Comparison of ENCODE assay signal across 15 mouse cellular contexts in genomic region chr5:43110122-43110521, GRCm38 (mm10).
"Had no signal": no experiment of that assay in that cellular context is flagged by ENCODE, and none has a peak within 500 bp of the region (broad histone marks: within the 10 kb centered on the region; RNA-seq: fewer than 3 reads in every experiment).

No protein-coding gene starts in this region.

- H3K36me3 ChIP-seq: kidney, embryonic 15.5 days; limb, embryonic 10.5 days; liver, embryonic 15.5 days; midbrain, embryonic 12.5 days; neural tube, embryonic 13.5 days had no signal

- DNase-seq: kidney, adult 2 months; kidney, postnatal 14 days; lung, adult 2 months; lung, postnatal 10 days; right cerebral cortex, postnatal 14 days; thymus, postnatal 4 days had no signal

- H3K4me1 ChIP-seq: kidney, embryonic 15.5 days; liver, embryonic 15.5 days had no signal

- ATAC-seq: midbrain, embryonic 16.5 days had no signal

- H3K4me3 ChIP-seq: kidney, embryonic 15.5 days; limb, embryonic 10.5 days; liver, embryonic 15.5 days; megakaryocyte, embryonic 14.5 days; midbrain, embryonic 12.5 days; neural tube, embryonic 13.5 days had no signal

- H3K27me3 ChIP-seq: kidney, embryonic 15.5 days; liver, embryonic 15.5 days; megakaryocyte, embryonic 14.5 days; midbrain, embryonic 12.5 days; neural tube, embryonic 13.5 days had no signal

- H3K9ac ChIP-seq: kidney, embryonic 15.5 days; liver, embryonic 15.5 days; midbrain, embryonic 12.5 days; neural tube, embryonic 13.5 days had no signal

- H3K4me2 ChIP-seq: kidney, embryonic 15.5 days; liver, embryonic 11.5 days; liver, embryonic 15.5 days; midbrain, embryonic 12.5 days; neural tube, embryonic 13.5 days had no signal

- H3K27ac ChIP-seq: kidney, embryonic 15.5 days; limb, embryonic 10.5 days; liver, embryonic 15.5 days; macrophage; midbrain, embryonic 12.5 days; neural tube, embryonic 13.5 days had no signal

- H3K9me3 ChIP-seq: kidney, embryonic 15.5 days; limb, embryonic 10.5 days; liver, embryonic 15.5 days; megakaryocyte, embryonic 14.5 days; midbrain, embryonic 12.5 days; neural tube, embryonic 13.5 days had no signal
